Mouse (Mus musculus): ENCODE measurements around the gene Sertad2. TPM values are rescaled to one million over a fixed set of nuclear protein-coding genes. Genes with fewer than 3 reads are reported as not detected.
A peak's percentile ranks its signal among the peaks of the same experiment; 100 is the strongest.

Sertad2 gene
- 22.1 and 24.2 TPM in 2 replicates for polyA plus RNA-seq (2012; rRNA removed)

GRCm38 (mm10) chr11:20542739-20543452 lies at the start of gene Sertad2:
Sertad2 (plus strand) TSS chr11:20543253.
- peak; percentile 84 for DNase-seq (ENCODE audit: low read depth)

- no peak for DNase-seq (ENCODE audit: low read depth)
Measured at GRCm38 (mm10) chr11:20493922-20494626, 49.0 kb upstream of the Sertad2 start.

- DNase-seq (ENCODE audit: low read depth), result no peak
Measured at GRCm38 (mm10) chr11:20500516-20500915, 42.5 kb upstream of the Sertad2 start.

GRCm38 (mm10) chr11:20501160-20501955 lies 41.7 kb upstream of the Sertad2 start:
- DNase-seq (ENCODE audit: low read depth), result no peak

- no peak for DNase-seq (ENCODE audit: low read depth)
Measured at GRCm38 (mm10) chr11:20513574-20513973, 29.5 kb upstream of the Sertad2 start.

GRCm38 (mm10) chr11:20514757-20515156 lies 28.3 kb upstream of the Sertad2 start:
- DNase-seq (ENCODE audit: low read depth), result no peak

- DNase-seq (ENCODE audit: low read depth), result no peak
Measured at GRCm38 (mm10) chr11:20521321-20521720, 21.7 kb upstream of the Sertad2 start.

- no peak for DNase-seq (ENCODE audit: low read depth)
Measured at GRCm38 (mm10) chr11:20522750-20523149, 20.3 kb upstream of the Sertad2 start.

GRCm38 (mm10) chr11:20524435-20524834 lies 18.6 kb upstream of the Sertad2 start:
- no peak for DNase-seq (ENCODE audit: low read depth)

GRCm38 (mm10) chr11:20525909-20526308 lies 17.1 kb upstream of the Sertad2 start:
- DNase-seq (ENCODE audit: low read depth), result no peak

- no peak for DNase-seq (ENCODE audit: low read depth)
Measured at GRCm38 (mm10) chr11:20527901-20528300, 15.2 kb upstream of the Sertad2 start.

GRCm38 (mm10) chr11:20531682-20531991 lies 11.4 kb upstream of the Sertad2 start:
- DNase-seq (ENCODE audit: low read depth), result no peak

- no peak for DNase-seq (ENCODE audit: low read depth)
Measured at GRCm38 (mm10) chr11:20531992-20532881, 10.8 kb upstream of the Sertad2 start.

GRCm38 (mm10) chr11:20533231-20533630 lies 9.8 kb upstream of the Sertad2 start:
- no peak for DNase-seq (ENCODE audit: low read depth)

GRCm38 (mm10) chr11:20537221-20537620 lies 5.8 kb upstream of the Sertad2 start:
- DNase-seq (ENCODE audit: low read depth), result no peak

- DNase-seq (ENCODE audit: low read depth), result no peak
Measured at GRCm38 (mm10) chr11:20538496-20538895, 4.6 kb upstream of the Sertad2 start.

GRCm38 (mm10) chr11:20541280-20541679 lies 1.8 kb upstream of the Sertad2 start:
- DNase-seq (ENCODE audit: low read depth), result no peak

GRCm38 (mm10) chr11:20541995-20542637 lies 937 bp upstream of the Sertad2 start:
- peak; percentile 77 for DNase-seq (ENCODE audit: low read depth)

GRCm38 (mm10) chr11:20543453-20544120 lies 534 bp downstream of the Sertad2 start:
- DNase-seq (ENCODE audit: low read depth), result no peak

GRCm38 (mm10) chr11:20544376-20544775 lies 1.3 kb downstream of the Sertad2 start:
- DNase-seq (ENCODE audit: low read depth), result no peak

Measured in gonadal fat pad, adult 2 months (tissue).